Mouse (Mus musculus) lung, embryonic 16.5 days (tissue): ENCODE results near the gene Ugt2b37. TPM values are rescaled to one million over a fixed set of nuclear protein-coding genes. Genes with fewer than 3 reads are reported as not detected.
"Not testable (repeated sequence)": the region's sequence is repeated elsewhere in the genome, so short reads cannot be mapped to it uniquely, and the experiment has no call there.

Source experiments
- ATAC-seq: fragments of 200-750 bp; cut with Nextera tagmentation; 2 replicates; pipeline ENCODE4 v1.8.0; 2017; ENCODE audit warnings: low read depth, mild to moderate bottlenecking, moderate library complexity
- H3K27ac ChIP-seq: fragments of 300-500 bp; sonication (generic); 2 replicates; pipeline ENCODE4 v1.5.1; 2014; ENCODE audit warnings: mild to moderate bottlenecking, control low read depth, low read length
- H3K27me3 ChIP-seq: fragments of 300-500 bp; sonication (generic); 2 replicates; pipeline ENCODE4 v1.6.1; 2014; ENCODE audit warnings: low read depth, low read length, mixed read lengths; ENCODE audit not compliant: control insufficient read depth, insufficient read depth
- H3K36me3 ChIP-seq: fragments of 300-500 bp; sonication (generic); 2 replicates; pipeline ENCODE4 v1.6.1; 2014; ENCODE audit warnings: low read length; ENCODE audit not compliant: control insufficient read depth, insufficient read depth
- H3K4me1 ChIP-seq: fragments of 300-500 bp; sonication (generic); replicated peaks from 2 replicates; pipeline ENCODE4 v1.6.1; 2014; ENCODE audit warnings: low read length, mixed read lengths; ENCODE audit not compliant: control insufficient read depth, insufficient read depth
- H3K4me2 ChIP-seq: fragments of 300-500 bp; sonication (generic); 2 replicates; pipeline ENCODE4 v1.6.1; 2014; ENCODE audit warnings: low read depth, low read length, control low read depth
- H3K4me3 ChIP-seq: fragments of 300-500 bp; sonication (generic); 2 replicates; pipeline ENCODE4 v1.5.1; 2014; ENCODE audit warnings: mild to moderate bottlenecking, low read length, control low read depth
- H3K9ac ChIP-seq: fragments of 300-500 bp; sonication (generic); 2 replicates; pipeline ENCODE4 v1.6.1; 2014; ENCODE audit warnings: low read length, control low read depth
- H3K9me3 ChIP-seq: fragments of 300-500 bp; sonication (generic); 2 replicates; pipeline ENCODE4 v1.6.1; 2016; ENCODE audit warnings: low read length; ENCODE audit not compliant: control insufficient read depth
- WGBS: fragments of 180-500 bp; shearing (Covaris S2); extraction: QIAGEN DNeasy Blood & Tissue Kit; methylation state at CpG from one replicate; pipeline ENCODE4 v1.1.7; 2014; 5-methylcytosine and 5-hydroxymethylcytosine counted together
- polyA plus RNA-seq: library from polyadenylated mRNA; unstranded; fragments of >200 nt; fragmentation: Nextera tagmentation; extraction: Ambion mirVana; gene quantifications from 2 replicates; pipeline ENCODE4 v1.2.1, GENCODE M21; 2015

Ugt2b37 gene
- polyA plus RNA-seq, result not detected in 2 replicates

- not testable (repeated sequence) for H3K4me2 ChIP-seq, H3K27me3 ChIP-seq, H3K9ac ChIP-seq, ATAC-seq, H3K4me1 ChIP-seq, H3K36me3 ChIP-seq, H3K4me3 ChIP-seq, H3K27ac ChIP-seq, H3K9me3 ChIP-seq
- 55% methylated on average over 3 of the region's 3 CpGs for WGBS
Observed at GRCm38 (mm10) chr5:87254676-87255075, at the start of gene Ugt2b37. Ugt2b37 (minus strand) TSS chr5:87254804.

- not testable (repeated sequence) for H3K4me3 ChIP-seq, H3K9me3 ChIP-seq, H3K9ac ChIP-seq, H3K27me3 ChIP-seq, H3K27ac ChIP-seq, H3K4me1 ChIP-seq, H3K36me3 ChIP-seq, H3K4me2 ChIP-seq, ATAC-seq
- 78% methylated on average over 4 of the region's 4 CpGs for WGBS
Observed at GRCm38 (mm10) chr5:87286180-87286579, 31.6 kb upstream of the Ugt2b37 start.

GRCm38 (mm10) chr5:87275986-87276385 is 21.4 kb upstream of the Ugt2b37 start:
- WGBS, result 79% methylated on average over 4 of the region's 4 CpGs
- H3K4me2 ChIP-seq, ATAC-seq, H3K27ac ChIP-seq, H3K9ac ChIP-seq, H3K9me3 ChIP-seq, H3K36me3 ChIP-seq, H3K4me3 ChIP-seq, H3K27me3 ChIP-seq, H3K4me1 ChIP-seq: not testable (repeated sequence)

GRCm38 (mm10) chr5:87275581-87275980 is 21.0 kb upstream of the Ugt2b37 start:
- Histone ChIP-seq H3K4me3 (no peak overlapping the region), H3K27ac (no peak overlapping the region), H3K9ac (no peak overlapping the region), H3K4me1 (no peaks in the 10 kb centered on the region), H3K4me2 (no peak overlapping the region), H3K9me3 (no peaks in the 10 kb centered on the region; the same call in 1 of the 2 replicates), H3K36me3 (no peaks in the 10 kb centered on the region), H3K27me3 (no peaks in the 10 kb centered on the region)
- WGBS, result 82% methylated on average over 6 of the region's 6 CpGs
- no peak for ATAC-seq

- Histone ChIP-seq H3K4me1 (no peaks in the 10 kb centered on the region), H3K27me3 (no peaks in the 10 kb centered on the region), H3K4me3 (no peak overlapping the region), H3K36me3 (no peaks in the 10 kb centered on the region), H3K4me2 (no peak overlapping the region), H3K27ac (no peak overlapping the region), H3K9me3 (no peaks in the 10 kb centered on the region), H3K9ac (no peak overlapping the region)
- no peak for ATAC-seq
- 77% methylated on average over 3 of the region's 3 CpGs for WGBS
Observed at GRCm38 (mm10) chr5:87255831-87256230, 1.2 kb upstream of the Ugt2b37 start.

- H3K36me3 ChIP-seq, H3K27me3 ChIP-seq, H3K4me2 ChIP-seq, H3K4me3 ChIP-seq, H3K9ac ChIP-seq, H3K9me3 ChIP-seq, H3K4me1 ChIP-seq, H3K27ac ChIP-seq, ATAC-seq: not testable (repeated sequence)
Observed at GRCm38 (mm10) chr5:87242140-87242539, 12.5 kb downstream of the Ugt2b37 start.

- not testable (repeated sequence) for H3K4me2 ChIP-seq, ATAC-seq, H3K9ac ChIP-seq, H3K9me3 ChIP-seq, H3K27me3 ChIP-seq, H3K36me3 ChIP-seq, H3K27ac ChIP-seq, H3K4me3 ChIP-seq, H3K4me1 ChIP-seq
- WGBS, result 30% methylated on average over 2 of the region's 2 CpGs
Observed at GRCm38 (mm10) chr5:87196430-87196829, 58.2 kb downstream of the Ugt2b37 start.

Other genes with a start within 250 kb of the Ugt2b37 start
- gene Ugt2b36, start 162.2 kb downstream of the Ugt2b37 start, polyA plus RNA-seq, result 1.3 TPM in 1 of 2 replicates, not detected in the other
- 0.44 TPM in 1 of 2 replicates, not detected in the other for gene Ugt2b5, start 114.5 kb downstream of the Ugt2b37 start, polyA plus RNA-seq
- gene Ugt2a3, start 82.4 kb upstream of the Ugt2b37 start, polyA plus RNA-seq, result not detected in 2 replicates
- gene Ugt2b38, start 169.4 kb upstream of the Ugt2b37 start, polyA plus RNA-seq, result not detected in 2 replicates
- gene Ugt2a2, start 227.5 kb upstream of the Ugt2b37 start, polyA plus RNA-seq, result not detected in 2 replicates
- not detected in 2 replicates for gene Gm43638, start 232.0 kb upstream of the Ugt2b37 start, polyA plus RNA-seq
- gene Ugt2a1, start 236.1 kb upstream of the Ugt2b37 start, polyA plus RNA-seq, result not detected in 2 replicates